Mouse (Mus musculus) forebrain, postnatal 0 days (tissue): ENCODE measurements at regions not wholly inside any gene's neighbourhood (a gene's known extent, or its start where the extent isn't known, plus 50 kb on each side); places are given as distances from the start of the nearest gene placed in this dataset.
A peak's percentile ranks its signal among the peaks of the same experiment; 100 is the strongest.

Experiments
- ATAC-seq: fragments of 200-750 bp; cut with Nextera tagmentation; 2 replicates; pipeline ENCODE4 v1.8.0; 2017; ENCODE audit warnings: mild to moderate bottlenecking, moderate library complexity
- DNase-seq: peaks from one replicate; pipeline ENCODE4 v3.0.0-alpha.2; 2015
- H3K27ac ChIP-seq: fragments of 300-500 bp; sonication (generic); 2 replicates; pipeline ENCODE4 v1.5.1; 2014; ENCODE audit warnings: low read depth, mild to moderate bottlenecking, antibody characterized with exemption, low read length, moderate library complexity, mixed read lengths
- H3K27me3 ChIP-seq: fragments of 300-500 bp; sonication (generic); 2 replicates; pipeline ENCODE4 v1.6.1; 2014; ENCODE audit warnings: mild to moderate bottlenecking, low read length, mixed read lengths; ENCODE audit not compliant: insufficient read depth
- H3K36me3 ChIP-seq: fragments of 300-500 bp; sonication (generic); 2 replicates; pipeline ENCODE4 v1.6.1; 2014; ENCODE audit warnings: mild to moderate bottlenecking, moderate library complexity; ENCODE audit not compliant: insufficient read depth
- H3K4me1 ChIP-seq: fragments of 300-500 bp; sonication (generic); 2 replicates; pipeline ENCODE4 v1.6.1; 2014; ENCODE audit warnings: antibody characterized with exemption; ENCODE audit not compliant: insufficient read depth
- H3K4me2 ChIP-seq: fragments of 300-500 bp; sonication (generic); 2 replicates; pipeline ENCODE4 v1.6.1; 2014; ENCODE audit warnings: low read depth, mild to moderate bottlenecking, moderate library complexity
- H3K4me3 ChIP-seq: fragments of 300-500 bp; sonication (generic); 2 replicates; pipeline ENCODE4 v1.5.1; 2014; ENCODE audit warnings: low read depth, low read length, mixed read lengths
- H3K9ac ChIP-seq: fragments of 300-500 bp; sonication (generic); 2 replicates; pipeline ENCODE4 v1.6.1; 2014; ENCODE audit warnings: mild to moderate bottlenecking
- H3K9me3 ChIP-seq: fragments of 300-500 bp; sonication (generic); 2 replicates; pipeline ENCODE4 v1.6.1; 2016; ENCODE audit warnings: low read length
- CTCF ChIP-seq: sonication (generic); IDR thresholded peaks from 2 replicates; pipeline ENCODE4 v1.5.1; 2016; ENCODE audit warnings: antibody characterized with exemption, control low read depth, low read depth
- WGBS: fragments of 180-500 bp; shearing (Covaris S2); extraction: QIAGEN DNeasy Blood & Tissue Kit; methylation state at CpG from one replicate; pipeline ENCODE4 v1.1.7; 2014; 5-methylcytosine and 5-hydroxymethylcytosine counted together

DNA sequence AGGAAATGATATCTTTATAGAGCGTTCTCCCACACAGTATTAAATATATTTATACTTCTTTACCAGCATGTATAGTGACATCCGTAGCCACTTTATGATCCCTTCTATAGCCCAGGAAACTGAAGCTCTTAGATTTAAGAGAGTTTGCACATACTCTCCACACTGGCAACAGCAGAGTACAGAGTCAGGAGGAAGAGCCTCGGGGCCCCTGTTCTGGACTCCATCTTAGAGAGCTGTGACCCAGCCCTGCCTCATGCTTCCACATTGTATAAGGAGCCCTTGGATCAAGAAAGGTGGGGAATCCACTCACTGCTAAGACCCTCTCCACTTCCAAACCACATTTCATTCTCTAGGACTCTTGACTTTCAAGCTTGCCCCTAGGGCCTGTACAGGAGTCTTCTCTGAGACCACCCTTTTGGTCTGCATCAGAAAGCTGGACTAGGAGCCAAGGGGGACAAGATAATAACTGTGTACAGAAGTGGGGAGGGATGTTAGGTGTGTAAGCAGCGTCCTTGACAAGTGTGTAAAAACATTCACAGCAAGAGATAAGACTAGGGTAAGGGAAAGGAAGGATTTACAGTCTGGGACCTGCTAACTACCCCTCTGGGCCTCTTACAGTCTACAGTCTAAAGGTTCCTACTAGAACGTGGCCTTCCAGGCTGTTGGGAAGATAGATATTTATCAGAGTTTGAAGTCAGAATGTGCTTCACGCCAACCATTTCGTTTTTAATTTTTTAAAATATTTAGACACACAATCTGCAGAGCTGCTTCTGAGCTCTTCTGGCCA, 132.1 kb upstream of the Pmfbp1 start:
- H3K4me2 ChIP-seq, result no peak overlapping the region
- no peaks in the 10 kb centered on the region for H3K27me3 ChIP-seq
- no peak overlapping the region for H3K9ac ChIP-seq
- no peak for ATAC-seq
- H3K4me1 ChIP-seq, result peaks cover 16% of the 10 kb centered on the region
- no peak overlapping the region for H3K27ac ChIP-seq
- no peaks in the 10 kb centered on the region for H3K9me3 ChIP-seq
- TF ChIP-seq CTCF, result no peak
- no peaks in the 10 kb centered on the region for H3K36me3 ChIP-seq
- DNase-seq, result peak; percentile 35
- 78% methylated on average over 7 of the region's 7 CpGs for WGBS
- no peak overlapping the region for H3K4me3 ChIP-seq

DNA sequence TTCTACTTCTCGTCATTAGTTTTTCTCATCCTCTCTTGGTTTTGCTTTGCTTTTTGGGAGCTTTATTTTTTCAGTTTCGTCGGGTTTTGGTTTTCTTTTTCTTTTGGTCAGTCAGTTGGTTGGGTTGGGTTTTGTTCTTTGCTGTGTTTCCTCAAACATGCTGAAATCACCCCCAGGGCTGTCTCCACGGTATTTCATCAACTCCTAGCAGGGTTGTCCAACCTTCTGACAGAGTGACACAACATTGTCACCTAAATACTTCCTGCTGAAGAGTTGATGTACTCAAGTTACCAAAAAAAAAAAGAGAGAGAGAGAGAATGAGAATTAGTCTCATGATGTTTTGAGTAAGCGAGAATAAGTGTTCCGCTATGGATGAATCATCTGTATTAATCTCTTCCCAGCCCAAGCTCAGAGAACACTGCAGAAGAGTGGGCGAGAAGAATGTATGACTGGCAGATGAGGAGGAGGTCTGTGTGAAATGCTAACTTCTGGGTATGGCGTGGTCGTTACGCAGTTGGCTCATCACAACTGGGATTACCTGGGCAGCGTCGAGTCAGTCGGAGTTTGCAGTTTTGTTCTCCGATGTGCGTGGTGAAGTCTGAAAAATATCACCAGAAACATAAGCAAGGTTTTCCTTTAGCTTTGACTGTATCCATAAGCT, 130.5 kb upstream of the Pmfbp1 start:
- no peak for ATAC-seq

GRCm38 (mm10) chr8:109373977-109374376, 119.8 kb upstream of the Pmfbp1 start:
- Histone ChIP-seq H3K4me1 (no peaks in the 10 kb centered on the region), H3K9me3 (no peaks in the 10 kb centered on the region), H3K36me3 (no peaks in the 10 kb centered on the region), H3K27ac (no peak overlapping the region), H3K27me3 (no peaks in the 10 kb centered on the region), H3K9ac (no peak overlapping the region), H3K4me2 (no peak overlapping the region), H3K4me3 (no peak overlapping the region)
- TF ChIP-seq CTCF, result no peak
- DNase-seq, result no peak
- ATAC-seq, result no peak
- WGBS, result 72% methylated on average over 2 of the region's 2 CpGs

More for the DNA sequence above, 130.5 kb upstream of the Pmfbp1 start:
- no peak for TF ChIP-seq CTCF
- no peaks in the 10 kb centered on the region for H3K27me3 ChIP-seq
- peaks cover 16% of the 10 kb centered on the region for H3K4me1 ChIP-seq
- no peak for DNase-seq
- no peak overlapping the region for H3K9ac ChIP-seq
- no peak overlapping the region for H3K4me2 ChIP-seq
- no peak overlapping the region for H3K4me3 ChIP-seq
- no peak overlapping the region for H3K27ac ChIP-seq
- 90% methylated on average over 15 of the region's 15 CpGs for WGBS
- no peaks in the 10 kb centered on the region for H3K9me3 ChIP-seq
- H3K36me3 ChIP-seq, result no peaks in the 10 kb centered on the region

DNA sequence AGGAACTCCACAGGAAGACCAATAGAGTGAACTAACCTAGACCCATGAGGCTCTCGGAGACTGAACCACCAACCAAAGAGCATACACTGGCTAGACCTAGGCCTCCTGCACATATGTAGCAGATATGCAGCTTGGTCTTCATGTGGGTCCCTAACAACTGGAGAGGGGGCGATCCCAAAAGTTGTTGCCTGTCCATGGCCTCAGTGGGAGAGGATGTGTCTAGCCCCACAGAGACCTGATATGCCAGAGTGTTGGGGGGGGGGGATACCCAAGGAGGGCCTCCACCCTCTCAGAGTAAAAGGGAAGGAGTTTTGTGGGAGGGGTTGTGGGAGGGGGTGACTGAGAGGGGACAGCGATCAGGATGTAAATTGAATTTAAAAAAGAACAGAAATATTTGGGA, 108.9 kb upstream of the Pmfbp1 start:
- ATAC-seq (no peak), DNase-seq (no peak)
- 95% methylated on average over 3 of the region's 3 CpGs for WGBS

GRCm38 (mm10) chr8:109395133-109395855, 98.5 kb upstream of the Pmfbp1 start:
- Histone ChIP-seq H3K4me2 (no peak overlapping the region), H3K27ac (no peak overlapping the region), H3K4me3 (no peak overlapping the region), H3K27me3 (no peaks in the 10 kb centered on the region), H3K9ac (no peak overlapping the region), H3K36me3 (no peaks in the 10 kb centered on the region), H3K9me3 (no peaks in the 10 kb centered on the region), H3K4me1 (no peaks in the 10 kb centered on the region)
- TF ChIP-seq CTCF, result no peak
- WGBS, result 82% methylated on average over 6 of the region's 6 CpGs
- ATAC-seq (no peak), DNase-seq (no peak)

More for the DNA sequence above, 108.9 kb upstream of the Pmfbp1 start:
- Histone ChIP-seq H3K4me2 (no peak overlapping the region), H3K4me1 (no peaks in the 10 kb centered on the region), H3K4me3 (no peak overlapping the region), H3K9me3 (no peaks in the 10 kb centered on the region), H3K27ac (no peak overlapping the region), H3K36me3 (no peaks in the 10 kb centered on the region), H3K9ac (no peak overlapping the region), H3K27me3 (no peaks in the 10 kb centered on the region)
- no peak for TF ChIP-seq CTCF

DNA sequence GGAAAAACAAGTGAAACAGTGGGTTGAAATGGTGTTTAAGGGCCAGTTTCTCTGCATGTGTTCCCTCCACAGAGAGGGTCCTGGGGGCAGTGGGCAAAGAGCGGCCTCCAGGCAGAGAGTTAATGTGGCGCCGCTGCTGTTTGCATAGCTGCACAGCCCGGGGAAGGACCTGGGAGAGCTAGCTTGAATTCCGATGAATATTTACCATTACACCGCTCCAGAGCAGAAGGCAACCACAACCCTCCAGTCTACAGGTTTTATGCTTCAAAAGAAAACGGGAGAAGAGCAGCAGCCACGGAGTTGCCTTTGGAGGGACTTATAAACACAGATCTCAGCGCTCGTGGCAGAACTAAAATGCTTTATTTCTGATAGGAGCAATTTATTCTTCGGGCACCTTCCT, 94.2 kb upstream of the Pmfbp1 start:
- Histone ChIP-seq H3K27me3 (no peaks in the 10 kb centered on the region), H3K9me3 (no peaks in the 10 kb centered on the region), H3K4me2 (no peak overlapping the region), H3K4me1 (no peaks in the 10 kb centered on the region), H3K4me3 (no peak overlapping the region), H3K27ac (no peak overlapping the region), H3K9ac (no peak overlapping the region), H3K36me3 (no peaks in the 10 kb centered on the region)
- ATAC-seq (no peak), DNase-seq (no peak)
- WGBS, result 72% methylated on average over 11 of the region's 11 CpGs
- TF ChIP-seq CTCF, result no peak

GRCm38 (mm10) chr8:109400192-109400591, 93.6 kb upstream of the Pmfbp1 start:
- Histone ChIP-seq H3K27me3 (no peaks in the 10 kb centered on the region), H3K4me3 (no peak overlapping the region), H3K4me1 (no peaks in the 10 kb centered on the region), H3K36me3 (no peaks in the 10 kb centered on the region), H3K9me3 (no peaks in the 10 kb centered on the region), H3K4me2 (no peak overlapping the region), H3K27ac (no peak overlapping the region), H3K9ac (no peak overlapping the region)
- no peak for DNase-seq
- TF ChIP-seq CTCF, result no peak
- ATAC-seq, result no peak
- 86% methylated on average over 5 of the region's 5 CpGs for WGBS
